Mouse (Mus musculus): ENCODE results near the gene Elf2.

DNA sequence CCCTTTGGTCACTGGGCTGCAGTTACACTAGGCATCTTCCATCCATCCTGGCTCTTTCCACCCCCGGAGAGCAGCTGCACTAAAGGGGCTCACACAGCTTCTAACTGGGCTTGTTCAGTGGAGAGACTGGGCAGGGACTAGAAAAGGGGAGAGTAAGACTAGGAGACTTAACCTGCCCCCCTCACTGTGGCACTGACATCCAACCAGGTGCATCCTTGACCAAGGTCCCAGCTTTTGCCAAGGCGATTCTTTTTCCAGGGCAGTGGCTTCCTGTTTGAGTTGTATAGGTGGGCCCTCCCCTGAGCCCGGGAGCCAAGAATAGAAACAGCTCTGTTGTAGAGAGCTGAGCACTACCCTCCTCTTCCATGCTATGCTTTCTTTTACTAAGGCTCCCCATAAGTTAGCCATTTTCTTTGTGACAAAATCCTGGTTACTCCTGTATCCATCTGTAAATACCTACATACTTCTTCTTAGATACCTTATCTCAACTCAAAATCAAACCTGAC is 37.4 kb downstream of the Elf2 start:
- TF ChIP-seq POLR2A (IDR thresholded peaks at IDR 0.05; ENCODE audit: control insufficient read depth, extremely low read depth, insufficient read depth, low read length, poor library complexity) = no peak
- no peak for TF ChIP-seq CTCF (IDR thresholded peaks at IDR 0.05; ENCODE audit: borderline replicate concordance, control insufficient read depth, extremely low read depth, insufficient read depth, low read length, poor library complexity)

Data from thymus, adult 2 months (tissue).